Mouse (Mus musculus) heart, adult 10 weeks (tissue): Measurements from ENCODE around the gene Gm3383. TPM values are rescaled to one million over a fixed set of nuclear protein-coding genes. Genes with fewer than 3 reads are reported as not detected.

ENCODE experiments used
- polyA plus RNA-seq: library from polyadenylated mRNA; stranded (reverse); fragments of 350-450 nt; fragmentation: Illumina TruSeq; extraction: RNeasy Lipid Tissue Mini Kit (QIAGEN cat#74804); gene quantifications from one replicate; pipeline ENCODE4 v1.2.3, GENCODE M21; 2014; ENCODE audit warnings: low read depth, low replicate concordance

The Gm3383 gene
- polyA plus RNA-seq, result not detected

DNA sequence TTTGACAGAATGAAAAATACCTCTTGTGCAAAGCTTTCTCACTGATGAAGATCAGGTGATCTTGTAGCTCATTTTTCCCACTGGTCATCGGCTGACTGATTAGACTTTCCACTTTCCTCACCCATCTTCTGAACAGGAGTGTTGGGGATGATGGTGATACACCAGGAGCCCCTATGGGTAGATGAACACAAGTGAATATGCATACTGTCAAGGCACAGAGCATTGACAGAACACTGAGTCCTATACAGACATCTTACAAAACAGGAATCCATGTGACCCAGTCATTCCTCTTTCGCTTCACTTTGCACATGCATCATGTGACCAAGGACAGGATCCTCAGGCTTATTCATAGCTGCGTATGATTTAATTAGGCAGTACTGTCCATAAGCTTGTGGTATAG is at the start of gene Gm3383:
TSS of gene Gm3383 (minus strand) at position 101 of the 400 bp plus-strand sequence.

DNA sequence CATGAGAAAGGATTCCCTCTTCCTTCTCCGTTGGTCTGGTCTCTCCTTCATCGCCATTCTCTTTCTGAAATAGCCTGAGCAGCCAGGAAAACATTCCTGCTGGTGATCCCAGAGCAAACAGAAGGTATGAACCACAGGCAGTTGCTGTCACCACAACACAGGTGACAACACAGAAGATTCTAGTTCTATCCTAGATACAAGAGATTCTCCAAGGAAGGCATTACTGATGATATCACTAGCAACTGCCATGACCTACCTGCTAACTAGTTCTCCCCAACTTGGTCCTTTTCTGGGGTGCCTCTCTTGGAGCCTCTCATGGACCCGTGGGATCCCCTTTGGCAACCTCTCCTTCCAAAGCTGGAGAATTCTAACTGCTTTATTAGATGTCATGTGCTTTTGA is 22.4 kb upstream of the Gm3383 start, which contains the start of gene Gm3424:
TSS of gene Gm3424 (minus strand) at position 101 of the 400 bp plus-strand sequence.

DNA sequence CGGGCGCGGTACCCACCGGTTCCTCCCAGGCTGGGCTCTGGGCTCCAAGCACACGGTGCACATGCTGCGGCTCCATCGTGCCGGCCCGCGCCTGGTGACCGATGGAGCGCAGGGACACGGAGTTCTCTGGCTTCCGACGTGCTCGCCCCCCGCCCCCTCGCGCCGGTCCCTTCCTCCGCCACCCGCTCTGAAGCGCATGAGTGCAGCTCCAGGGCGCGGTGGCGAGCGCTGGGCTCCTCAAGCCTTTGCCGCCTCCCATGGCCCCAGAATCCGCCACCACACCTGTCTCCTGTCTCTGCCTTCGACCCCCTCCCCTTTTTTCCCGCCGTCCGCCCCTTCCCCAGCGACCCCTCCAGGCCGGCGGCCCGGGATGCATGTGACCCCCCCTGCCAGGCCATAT is 66.3 kb downstream of the Gm3383 start, which contains the start of gene Gm3373:
TSS of gene Gm3373 (minus strand) at position 101 of the 400 bp plus-strand sequence.

DNA sequence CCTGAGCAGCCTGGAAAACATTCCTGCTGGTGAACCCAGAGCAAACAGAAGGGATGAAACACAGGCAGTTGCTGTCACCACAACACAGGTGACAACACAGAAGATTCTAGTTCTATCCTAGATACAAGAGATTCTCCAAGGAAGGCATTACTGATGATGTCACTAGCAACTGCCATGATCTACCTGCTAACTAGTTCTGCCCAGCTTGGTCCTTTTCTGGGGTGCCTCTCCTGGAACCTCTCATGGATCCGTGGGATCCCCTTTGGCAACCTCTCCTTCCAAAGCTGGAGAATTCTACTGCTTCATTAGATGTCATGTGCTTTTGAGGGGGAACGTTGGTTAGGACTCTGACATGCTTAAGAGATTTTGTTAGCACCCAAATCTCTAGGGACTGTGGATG is 120.4 kb downstream of the Gm3383 start, which contains the start of gene Gm9603:
TSS of gene Gm9603 (minus strand) at position 101 of the 400 bp plus-strand sequence.

DNA sequence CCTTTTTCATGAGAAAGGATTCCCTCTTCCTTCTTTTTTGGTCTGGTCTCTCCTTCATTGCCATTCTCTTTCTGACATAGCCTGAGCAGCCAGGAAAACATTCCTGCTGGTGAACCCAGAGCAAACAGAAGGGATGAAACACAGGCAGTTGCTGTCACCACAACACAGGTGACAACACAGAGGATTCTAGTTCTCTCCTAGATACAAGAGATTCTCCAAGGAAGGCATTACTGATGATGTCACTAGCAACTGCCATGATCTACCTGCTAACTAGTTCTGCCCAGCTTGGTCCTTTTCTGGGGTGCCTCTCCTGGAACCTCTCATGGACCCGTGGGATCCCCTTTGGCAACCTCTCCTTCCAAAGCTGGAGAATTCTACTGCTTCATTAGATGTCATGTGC is 174.9 kb downstream of the Gm3383 start, which contains the start of gene Gm8265:
TSS of gene Gm8265 (minus strand) at position 101 of the 400 bp plus-strand sequence.

Other genes with a start within 250 kb of the Gm3383 start
- not detected for gene Gm8265, start 175.0 kb downstream of the Gm3383 start, polyA plus RNA-seq
- gene Gm9603, start 120.5 kb downstream of the Gm3383 start, polyA plus RNA-seq, result not detected
- not detected for gene Gm3373, start 66.4 kb downstream of the Gm3383 start, polyA plus RNA-seq
- gene Gm3424, start 22.3 kb upstream of the Gm3383 start, polyA plus RNA-seq, result not detected
- gene Gm8237, start 72.4 kb upstream of the Gm3383 start, polyA plus RNA-seq, result not detected
- gene Gm3248, start 153.8 kb upstream of the Gm3383 start, polyA plus RNA-seq, result 0.37 TPM
- not detected for gene Gm3453, start 171.2 kb upstream of the Gm3383 start, polyA plus RNA-seq